Mouse (Mus musculus) hindbrain, postnatal 0 days (tissue): Measurements from ENCODE around the gene Slc9a2. TPM values are rescaled to one million over a fixed set of nuclear protein-coding genes. Genes with fewer than 3 reads are reported as not detected.
A peak's percentile ranks its signal among the peaks of the same experiment; 100 is the strongest.
"Not testable (repeated sequence)": the region's sequence is repeated elsewhere in the genome, so short reads cannot be mapped to it uniquely, and the experiment has no call there.

Source experiments
- ATAC-seq: fragments of 200-750 bp; cut with Nextera tagmentation; 2 replicates; pipeline ENCODE4 v1.8.0; 2017; ENCODE audit warnings: mild to moderate bottlenecking, moderate TSS enrichment, moderate library complexity
- DNase-seq: peaks from one replicate; pipeline ENCODE4 v3.0.0-alpha.2; 2015; ENCODE audit warnings: low spot score
- H3K27ac ChIP-seq: fragments of 300-500 bp; sonication (generic); 2 replicates; pipeline ENCODE4 v1.5.1; 2014; ENCODE audit warnings: mild to moderate bottlenecking
- H3K27me3 ChIP-seq: fragments of 300-500 bp; sonication (generic); 2 replicates; pipeline ENCODE4 v1.6.1; 2014; ENCODE audit warnings: low read length, mixed read lengths; ENCODE audit not compliant: insufficient read depth
- H3K36me3 ChIP-seq: fragments of 300-500 bp; sonication (generic); 2 replicates; pipeline ENCODE4 v1.6.1; 2014; ENCODE audit warnings: low read length, mixed read lengths; ENCODE audit not compliant: insufficient read depth
- H3K4me1 ChIP-seq: fragments of 300-500 bp; sonication (generic); 2 replicates; pipeline ENCODE4 v1.6.1; 2014; ENCODE audit warnings: antibody characterized with exemption, low read length, mixed read lengths; ENCODE audit not compliant: insufficient read depth
- H3K4me2 ChIP-seq: fragments of 300-500 bp; sonication (generic); 2 replicates; pipeline ENCODE4 v1.6.1; 2014; ENCODE audit warnings: low read depth, mild to moderate bottlenecking, low read length, moderate library complexity, mixed read lengths
- H3K4me3 ChIP-seq: fragments of 300-500 bp; sonication (generic); 2 replicates; pipeline ENCODE4 v1.5.1; 2014; ENCODE audit warnings: low read length
- H3K9ac ChIP-seq: fragments of 300-500 bp; sonication (generic); replicated peaks from 2 replicates; pipeline ENCODE4 v1.6.1; 2014; ENCODE audit warnings: mild to moderate bottlenecking, low read length, moderate library complexity, mixed read lengths
- H3K9me3 ChIP-seq: fragments of 300-500 bp; sonication (generic); 2 replicates; pipeline ENCODE4 v1.6.1; 2016; ENCODE audit warnings: low read length, mixed read lengths
- CTCF ChIP-seq: IDR thresholded peaks from 2 replicates; pipeline ENCODE4 v1.5.1; 2016; ENCODE audit warnings: antibody characterized with exemption, control low read depth, low read depth
- WGBS: fragments of 180-500 bp; shearing (Covaris S2); extraction: QIAGEN DNeasy Blood & Tissue Kit; methylation state at CpG from one replicate; pipeline ENCODE4 v1.1.7; 2014; 5-methylcytosine and 5-hydroxymethylcytosine counted together
- polyA plus RNA-seq: library from polyadenylated mRNA; unstranded; fragments of >200 nt; fragmentation: Nextera tagmentation; extraction: Ambion mirVana; gene quantifications from 2 replicates; pipeline ENCODE4 v1.2.1, GENCODE M21; 2015
- total RNA-seq: library from RNA; depleted of rRNA; stranded (reverse); fragments of >200 nt; gene quantifications from 2 replicates; pipeline ENCODE4 v1.2.3, GENCODE M21; 2014

The Slc9a2 gene
- total and polyA plus RNA-seq, 2 experiments from 2014 or later = 0.78 to 3.5 TPM

DNA sequence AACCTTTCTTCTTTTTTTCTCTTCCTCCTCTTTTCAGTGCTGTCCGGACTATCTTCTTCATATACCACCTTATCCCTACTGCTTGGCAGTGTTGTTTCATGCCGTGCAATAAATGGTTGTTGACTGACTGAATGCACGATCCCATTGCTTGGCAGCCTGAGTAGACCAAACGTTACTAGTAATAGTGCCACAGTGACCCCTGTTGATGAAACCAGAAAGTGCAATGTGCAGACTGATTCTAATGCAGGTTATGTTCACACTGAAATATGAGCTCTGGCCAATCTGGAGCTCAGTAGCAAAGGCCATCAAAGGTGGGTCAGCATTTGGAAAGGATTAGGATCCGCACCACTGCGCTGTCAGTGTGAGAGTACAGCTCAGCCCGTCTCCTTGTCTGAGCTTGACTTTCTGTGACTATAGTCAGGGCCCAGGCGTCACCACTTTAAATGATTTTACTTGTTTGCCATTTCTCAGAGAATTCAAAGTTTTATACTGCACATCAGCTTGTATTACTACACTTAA is 22.3 kb upstream of the Slc9a2 start:
- no peak overlapping the region for H3K27ac ChIP-seq
- TF ChIP-seq CTCF = peak; percentile 73
- DNase-seq (peak; percentile 76), ATAC-seq (no peak)
- no peaks in the 10 kb centered on the region for H3K36me3 ChIP-seq
- WGBS = 47% methylated on average over 8 of the region's 8 CpGs
- H3K9ac ChIP-seq = no peak overlapping the region
- no peak overlapping the region for H3K4me3 ChIP-seq
- no peaks in the 10 kb centered on the region for H3K27me3 ChIP-seq
- H3K4me2 ChIP-seq = no peak overlapping the region
- H3K4me1 ChIP-seq = no peaks in the 10 kb centered on the region
- no peaks in the 10 kb centered on the region for H3K9me3 ChIP-seq

DNA sequence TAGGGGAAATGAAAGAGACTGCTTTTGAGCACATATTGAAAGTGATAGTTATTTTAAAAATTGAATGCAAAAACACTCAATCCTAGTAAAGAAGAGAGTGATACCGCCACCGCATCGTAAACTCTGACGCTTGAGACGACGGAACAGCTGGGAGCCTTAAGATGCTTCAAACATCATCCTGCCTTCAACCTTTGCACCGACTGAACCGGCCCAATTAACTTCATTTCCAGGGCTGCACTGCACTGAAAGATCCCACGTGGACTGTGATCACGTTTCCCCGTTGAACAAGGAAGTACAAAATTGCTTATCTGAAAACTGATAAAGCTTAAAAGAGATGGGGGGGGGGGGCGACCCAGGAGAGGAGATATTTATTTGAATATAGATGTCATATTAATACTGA is 21.4 kb upstream of the Slc9a2 start:
- Histone ChIP-seq H3K9me3 (no peaks in the 10 kb centered on the region), H3K4me3 (no peak overlapping the region), H3K4me2 (no peak overlapping the region), H3K4me1 (no peaks in the 10 kb centered on the region), H3K27me3 (no peaks in the 10 kb centered on the region), H3K9ac (no peak overlapping the region), H3K27ac (no peak overlapping the region), H3K36me3 (no peaks in the 10 kb centered on the region)
- DNase-seq = no peak
- ATAC-seq = no peak
- WGBS = 65% methylated on average over 12 of the region's 12 CpGs
- no peak for TF ChIP-seq CTCF

DNA sequence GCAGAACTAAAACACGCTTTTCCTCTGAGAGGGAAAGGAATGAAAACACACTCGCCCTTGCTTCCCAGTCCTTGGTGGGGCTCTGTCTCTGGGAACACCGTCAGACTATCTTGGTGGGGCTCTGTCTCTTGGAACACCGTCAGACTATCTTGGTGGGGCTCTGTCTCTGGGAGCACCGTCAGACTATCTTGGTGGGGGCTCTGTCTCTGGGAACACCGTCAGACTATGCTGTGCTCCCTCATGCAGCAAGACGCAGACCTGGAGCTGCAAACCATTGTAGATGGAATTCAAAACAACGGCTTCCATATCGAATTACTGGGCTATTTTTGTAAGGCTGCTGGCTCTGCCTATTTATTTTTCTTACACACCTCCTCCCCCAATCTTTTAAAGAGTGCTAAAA is 20.9 kb upstream of the Slc9a2 start:
- Histone ChIP-seq H3K4me3 (no peak overlapping the region), H3K9ac (no peak overlapping the region), H3K36me3 (no peaks in the 10 kb centered on the region), H3K4me1 (no peaks in the 10 kb centered on the region), H3K27me3 (no peaks in the 10 kb centered on the region), H3K27ac (no peak overlapping the region), H3K9me3 (no peaks in the 10 kb centered on the region), H3K4me2 (no peak overlapping the region)
- DNase-seq (no peak), ATAC-seq (no peak)
- no peak for TF ChIP-seq CTCF
- 62% methylated on average over 9 of the region's 9 CpGs for WGBS

DNA sequence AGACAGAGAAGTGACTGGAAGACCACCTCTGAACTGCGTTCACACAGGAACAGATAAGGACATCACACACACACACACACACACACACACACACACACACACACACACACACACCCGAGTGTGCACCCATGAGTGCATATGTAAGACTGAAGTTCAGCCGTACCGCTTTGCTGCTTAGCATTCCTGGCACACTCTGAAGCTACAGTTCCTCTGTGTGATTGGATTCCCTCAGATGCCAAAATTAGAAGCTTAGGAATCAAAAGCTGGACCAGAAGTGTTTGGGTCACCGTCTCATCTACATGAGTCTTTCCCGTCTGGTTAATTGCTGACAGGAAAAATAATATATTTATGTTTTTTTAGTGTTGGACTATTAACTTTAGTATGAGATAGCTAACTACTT is 19.5 kb upstream of the Slc9a2 start:
- ATAC-seq (no peak), DNase-seq (no peak)
- H3K4me2 ChIP-seq = no peak overlapping the region
- no peak overlapping the region for H3K9ac ChIP-seq
- TF ChIP-seq CTCF = no peak
- no peaks in the 10 kb centered on the region for H3K27me3 ChIP-seq
- H3K36me3 ChIP-seq = no peaks in the 10 kb centered on the region
- no peak overlapping the region for H3K4me3 ChIP-seq
- no peaks in the 10 kb centered on the region for H3K9me3 ChIP-seq
- no peaks in the 10 kb centered on the region for H3K4me1 ChIP-seq
- no peak overlapping the region for H3K27ac ChIP-seq
- WGBS = 83% methylated on average over 6 of the region's 6 CpGs

DNA sequence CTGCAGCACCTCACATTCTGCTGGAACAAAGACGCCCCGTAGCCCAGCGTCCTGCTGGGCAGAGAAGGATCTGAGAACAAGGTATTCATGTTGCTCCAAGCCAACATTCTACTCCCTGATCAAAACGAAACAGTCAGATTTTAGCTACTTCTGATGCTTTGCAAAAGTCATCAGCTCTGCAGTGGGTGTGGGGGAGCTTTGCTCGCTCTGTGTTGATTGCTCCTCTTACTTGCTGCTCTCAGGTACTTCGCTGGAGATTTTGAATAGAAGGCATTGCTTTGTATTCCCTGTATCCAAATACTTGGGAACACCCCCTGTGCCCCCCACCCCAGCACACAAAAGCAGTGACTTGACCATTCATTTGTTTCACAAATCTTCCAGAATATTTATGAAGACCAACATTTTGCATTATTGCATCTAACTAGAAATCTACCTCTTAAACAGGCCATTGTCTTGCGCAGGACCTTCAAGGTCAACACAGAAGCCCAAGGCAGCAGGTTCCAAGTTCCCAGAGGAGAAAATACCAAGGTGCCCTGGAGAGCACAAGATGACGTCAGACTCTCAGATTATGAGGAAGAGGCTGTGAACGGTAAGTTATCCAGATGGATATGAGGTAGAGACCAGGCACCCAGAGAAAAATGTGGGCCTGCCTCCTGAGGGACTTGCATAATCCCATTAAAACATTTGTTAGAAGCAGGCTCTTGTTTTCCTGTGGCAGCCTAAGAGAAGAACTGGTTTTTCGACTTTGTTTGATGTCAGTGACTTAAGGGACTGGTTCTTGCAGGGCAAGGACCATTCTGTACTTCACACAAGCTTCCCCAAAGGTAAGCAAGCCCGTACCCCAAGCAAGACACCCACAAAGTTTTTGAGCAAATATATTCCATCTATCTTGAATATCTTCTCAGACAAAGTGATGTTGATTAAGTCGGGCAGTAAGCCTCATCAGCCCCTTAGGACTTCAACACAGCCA is 14.7 kb upstream of the Slc9a2 start:
- Histone ChIP-seq H3K36me3 (no peaks in the 10 kb centered on the region), H3K9me3 (no peaks in the 10 kb centered on the region), H3K4me2 (no peak overlapping the region), H3K27me3 (no peaks in the 10 kb centered on the region), H3K9ac (no peak overlapping the region), H3K4me3 (no peak overlapping the region), H3K4me1 (no peaks in the 10 kb centered on the region), H3K27ac (no peak overlapping the region)
- DNase-seq = no peak
- TF ChIP-seq CTCF = no peak
- 52% methylated on average over 12 of the region's 12 CpGs for WGBS
- no peak for ATAC-seq

DNA sequence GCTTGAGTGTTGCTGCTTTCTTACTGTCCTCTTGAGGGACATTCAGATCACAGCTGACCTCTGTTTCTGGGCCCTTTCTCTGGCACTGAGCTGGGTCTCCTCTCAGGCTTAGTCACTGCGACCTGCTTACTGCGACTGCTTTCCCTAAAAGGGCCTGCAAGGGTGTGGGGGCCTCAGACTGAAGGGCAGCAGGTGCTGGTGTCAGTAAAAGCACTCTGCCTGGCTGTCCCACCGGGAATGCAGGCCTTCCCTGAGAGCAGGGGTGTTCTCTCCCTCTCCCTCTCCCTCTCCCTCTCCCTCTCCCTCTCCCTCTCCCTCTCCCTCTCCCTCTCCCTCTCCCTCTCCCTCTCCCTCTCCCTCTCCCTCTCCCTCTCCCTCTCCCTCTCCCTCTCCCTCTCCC is 12.9 kb upstream of the Slc9a2 start:
- not testable (repeated sequence) for H3K4me2 ChIP-seq, H3K9ac ChIP-seq, H3K4me1 ChIP-seq, H3K4me3 ChIP-seq, H3K9me3 ChIP-seq, DNase-seq, H3K36me3 ChIP-seq, H3K27me3 ChIP-seq, H3K27ac ChIP-seq, ATAC-seq
- WGBS = 25% methylated on average over 3 of the region's 3 CpGs

DNA sequence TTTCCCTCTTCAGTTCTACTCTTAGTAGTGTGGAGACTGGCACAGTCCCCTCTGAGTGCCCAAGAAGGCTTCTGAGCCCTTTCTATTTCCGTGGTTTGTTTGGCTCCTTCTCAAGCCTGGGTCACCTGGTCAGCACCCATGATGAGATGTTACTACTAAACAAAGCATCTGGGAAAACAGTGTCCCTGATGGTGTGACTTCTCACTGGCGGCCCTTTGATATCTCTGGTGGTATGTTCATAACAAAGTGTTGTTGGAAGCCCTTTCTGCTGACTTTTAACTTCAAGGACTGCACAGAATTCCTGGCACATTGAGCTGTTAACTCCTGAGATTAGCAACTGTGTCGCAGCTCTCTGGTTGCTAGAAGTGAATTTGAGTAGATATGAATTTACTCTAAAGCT is 10.3 kb upstream of the Slc9a2 start:
- no peak for TF ChIP-seq CTCF
- no peak overlapping the region for H3K4me2 ChIP-seq
- no peaks in the 10 kb centered on the region for H3K9me3 ChIP-seq
- no peaks in the 10 kb centered on the region for H3K36me3 ChIP-seq
- no peak overlapping the region for H3K27ac ChIP-seq
- no peak for ATAC-seq
- WGBS = 81% methylated on average over 3 of the region's 3 CpGs
- H3K4me3 ChIP-seq = no peak overlapping the region
- no peaks in the 10 kb centered on the region for H3K27me3 ChIP-seq
- no peaks in the 10 kb centered on the region for H3K4me1 ChIP-seq
- no peak for DNase-seq
- no peak overlapping the region for H3K9ac ChIP-seq
